Mouse (Mus musculus) neural tube, embryonic 14.5 days (tissue): Measurements from ENCODE around the gene Cd24a. TPM values are rescaled to one million over a fixed set of nuclear protein-coding genes. Genes with fewer than 3 reads are reported as not detected.

Source experiments
- ATAC-seq: fragments of 200-750 bp; cut with Nextera tagmentation; 2 replicates; pipeline ENCODE4 v1.8.0; 2017; ENCODE audit warnings: low read depth, mild to moderate bottlenecking, moderate TSS enrichment, moderate library complexity
- H3K27ac ChIP-seq: fragments of 300-500 bp; sonication (generic); 2 replicates; pipeline ENCODE4 v1.5.1; 2014; ENCODE audit warnings: low read depth, mild to moderate bottlenecking, control low read depth, low read length, moderate library complexity, mixed read lengths
- H3K27me3 ChIP-seq: fragments of 300-500 bp; sonication (generic); 2 replicates; pipeline ENCODE4 v1.6.1; 2014; ENCODE audit warnings: low read length; ENCODE audit not compliant: control insufficient read depth, insufficient read depth
- H3K36me3 ChIP-seq: fragments of 300-500 bp; sonication (generic); 2 replicates; pipeline ENCODE4 v1.6.1; 2014; ENCODE audit warnings: low read length, mixed read lengths; ENCODE audit not compliant: control insufficient read depth, insufficient read depth
- H3K4me1 ChIP-seq: fragments of 300-500 bp; sonication (generic); 2 replicates; pipeline ENCODE4 v1.6.1; 2014; ENCODE audit warnings: low read length; ENCODE audit not compliant: control insufficient read depth, insufficient read depth
- H3K4me2 ChIP-seq: fragments of 300-500 bp; sonication (generic); 2 replicates; pipeline ENCODE4 v1.6.1; 2014; ENCODE audit warnings: mild to moderate bottlenecking, low read depth, low read length, control low read depth
- H3K4me3 ChIP-seq: fragments of 300-500 bp; sonication (generic); 2 replicates; pipeline ENCODE4 v1.5.1; 2014; ENCODE audit warnings: low read depth, low read length, control low read depth, mixed read lengths
- H3K9ac ChIP-seq: fragments of 300-500 bp; sonication (generic); replicated peaks from 2 replicates; pipeline ENCODE4 v1.6.1; 2014; ENCODE audit warnings: low read depth, mild to moderate bottlenecking, control low read depth, low read length, mixed read lengths
- H3K9me3 ChIP-seq: fragments of 300-500 bp; sonication (generic); 2 replicates; pipeline ENCODE4 v1.6.1; 2016; ENCODE audit warnings: low read length; ENCODE audit not compliant: control insufficient read depth
- WGBS: fragments of 180-500 bp; shearing (Covaris S2); extraction: QIAGEN DNeasy Blood & Tissue Kit; methylation state at CpG from one replicate; pipeline ENCODE4 v1.1.7; 2014; 5-methylcytosine and 5-hydroxymethylcytosine counted together
- polyA plus RNA-seq: library from polyadenylated mRNA; unstranded; fragments of >200 nt; fragmentation: Nextera tagmentation; extraction: Ambion mirVana; gene quantifications from 2 replicates; pipeline ENCODE4 v1.2.1, GENCODE M21; 2014

Gene Cd24a
- polyA plus RNA-seq, 1 experiment from 2014 or later, result 1,170 TPM

DNA sequence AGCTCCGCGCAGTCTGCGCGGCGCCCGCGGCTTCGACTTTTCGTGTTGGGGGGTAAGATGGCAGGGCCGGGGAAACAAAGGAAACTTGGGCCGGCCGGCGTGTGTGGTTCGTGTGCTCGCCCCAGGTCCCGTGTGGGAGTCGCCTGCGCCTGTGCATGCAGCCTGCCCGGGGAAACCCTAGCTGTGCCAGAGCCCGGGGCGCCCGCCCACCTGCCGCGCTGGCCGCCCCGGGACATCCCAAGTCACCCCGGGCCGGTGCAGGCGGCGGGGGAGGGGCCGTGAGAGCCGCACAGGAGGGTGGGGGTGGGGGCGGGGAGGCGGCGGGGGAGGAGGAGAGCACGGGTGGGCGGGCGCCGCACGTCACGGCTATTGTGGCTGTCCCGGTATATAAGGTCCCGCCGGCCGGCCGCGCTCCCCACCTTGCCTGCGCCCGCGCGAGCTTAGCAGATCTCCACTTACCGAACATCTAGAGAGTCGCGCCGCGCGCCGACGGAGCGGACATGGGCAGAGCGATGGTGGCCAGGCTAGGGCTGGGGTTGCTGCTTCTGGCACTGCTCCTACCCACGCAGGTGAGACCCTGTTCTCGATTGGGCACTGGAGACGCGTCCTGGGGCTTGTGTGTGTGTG lies 783 bp downstream of the Cd24a start:
- under 1% methylated on average over 48 of the region's 65 CpGs for WGBS
- Histone ChIP-seq H3K36me3 (peaks cover 10% of the 10 kb centered on the region; the same call in 1 of the 2 replicates), H3K9ac (peak overlapping the region; percentile 98), H3K4me3 (peak overlapping the region; percentile 71), H3K27me3 (no peaks in the 10 kb centered on the region), H3K27ac (peak overlapping the region; percentile 99), H3K9me3 (no peaks in the 10 kb centered on the region), H3K4me1 (peaks cover 9% of the 10 kb centered on the region; the same call in 1 of the 2 replicates), H3K4me2 (peak overlapping the region; percentile 84)
- peak; percentile 89 for ATAC-seq

DNA sequence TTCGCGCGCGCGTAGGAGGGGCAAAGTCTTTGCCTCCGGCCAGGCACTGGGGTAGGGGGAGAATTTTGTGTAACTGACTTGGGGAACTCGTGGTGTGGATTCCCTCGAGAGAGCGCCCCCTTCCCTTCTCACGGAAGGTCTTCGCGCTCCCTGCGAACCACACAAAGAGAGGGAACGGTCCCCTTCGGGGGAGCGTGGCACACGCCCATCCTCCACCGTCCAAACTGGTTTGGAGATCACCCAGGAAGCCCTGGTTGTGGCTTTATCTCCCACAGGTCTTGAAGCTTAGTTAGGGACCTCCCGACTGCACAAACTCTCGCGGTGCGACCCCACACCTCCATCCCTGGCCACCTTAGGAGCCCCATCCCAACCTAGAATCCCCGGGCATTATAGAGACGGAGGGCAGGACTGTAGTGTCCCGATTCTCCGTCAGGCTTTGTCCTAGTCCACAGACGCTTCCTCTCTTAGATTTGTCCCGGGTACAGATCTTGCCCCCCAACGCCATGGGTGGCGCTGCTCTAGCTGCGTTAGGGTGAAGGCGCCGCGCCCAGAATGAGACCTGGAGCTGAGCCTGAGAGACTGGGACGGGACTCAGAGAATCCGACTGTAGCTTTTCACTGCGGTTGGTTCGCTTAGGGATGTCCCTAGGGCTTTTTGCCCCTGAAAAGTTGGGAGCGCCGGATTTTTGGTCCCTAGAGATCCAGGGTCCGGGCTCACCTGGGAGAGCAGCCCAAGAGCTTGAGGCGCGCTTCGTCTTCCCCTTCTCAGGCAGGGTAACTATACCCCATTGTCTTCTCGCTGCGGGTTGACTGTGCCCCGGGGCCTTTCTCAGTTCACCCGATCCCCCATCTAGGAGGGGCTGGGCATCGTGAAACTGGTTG lies 1.5 kb downstream of the Cd24a start:
- Histone ChIP-seq H3K9ac (peak overlapping the region; percentile 98), H3K9me3 (no peaks in the 10 kb centered on the region), H3K36me3 (peaks cover 17% of the 10 kb centered on the region; the same call in 1 of the 2 replicates), H3K27ac (peak overlapping the region; percentile 99), H3K4me2 (peak overlapping the region; percentile 84), H3K27me3 (no peaks in the 10 kb centered on the region), H3K4me1 (peaks cover 9% of the 10 kb centered on the region; the same call in 1 of the 2 replicates), H3K4me3 (peak overlapping the region; percentile 71)
- under 1% methylated on average over 46 of the region's 49 CpGs for WGBS
- peak; percentile 50 for ATAC-seq

DNA sequence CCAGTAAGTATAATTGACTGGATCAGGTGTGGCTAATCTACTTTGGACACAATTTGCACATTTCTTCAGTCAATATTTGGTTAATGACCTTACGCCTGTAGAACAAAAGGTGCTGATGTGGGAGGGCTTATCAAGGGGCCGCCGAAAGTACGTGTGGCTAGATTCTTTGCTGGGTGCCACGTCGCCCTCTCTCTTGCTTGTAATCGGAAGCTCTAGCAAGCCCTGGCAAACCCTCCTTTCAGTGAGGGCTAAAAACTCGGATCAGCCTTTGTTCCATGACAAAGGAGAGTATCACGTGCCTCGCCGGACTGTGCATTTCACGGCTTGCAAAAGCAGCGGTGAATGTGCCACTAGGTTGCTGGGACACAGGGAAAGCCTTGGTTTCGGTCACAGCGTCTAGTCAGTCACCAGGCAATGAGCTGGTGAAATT lies 2.6 kb downstream of the Cd24a start:
- WGBS, result under 1% methylated on average over 15 of the region's 15 CpGs
- peak; percentile 32 for ATAC-seq

DNA sequence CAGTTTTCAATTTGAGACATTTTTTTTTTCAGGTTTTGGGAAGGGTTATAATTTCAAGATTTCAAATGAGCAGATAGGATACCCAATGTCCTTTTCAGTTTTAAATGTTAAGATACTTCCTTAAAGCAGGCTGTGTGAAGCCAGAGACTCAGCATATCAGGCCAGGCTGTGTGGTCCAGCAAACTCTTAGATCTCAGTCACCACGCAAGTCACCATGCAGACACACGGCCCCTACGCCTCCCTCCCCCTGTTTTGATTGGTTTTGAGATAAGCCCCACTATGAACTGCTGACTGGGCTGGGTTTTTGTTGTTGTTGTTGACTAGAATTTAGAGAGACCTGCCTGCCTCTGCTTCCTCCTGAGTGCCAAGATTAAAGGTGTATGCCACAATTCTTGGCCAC lies 3.2 kb downstream of the Cd24a start:
- Histone ChIP-seq H3K9ac (peak overlapping the region; percentile 98), H3K27me3 (no peaks in the 10 kb centered on the region), H3K4me2 (peak overlapping the region; percentile 84), H3K9me3 (no peaks in the 10 kb centered on the region), H3K4me3 (peak overlapping the region; percentile 71), H3K4me1 (peaks cover 9% of the 10 kb centered on the region; the same call in 1 of the 2 replicates), H3K27ac (peak overlapping the region; percentile 99), H3K36me3 (peaks cover 17% of the 10 kb centered on the region; the same call in 1 of the 2 replicates)
- WGBS, result 34% methylated on average over 3 of the region's 3 CpGs
- no peak for ATAC-seq

More for the DNA sequence above, 2.6 kb downstream of the Cd24a start:
- peak overlapping the region; percentile 98 for H3K9ac ChIP-seq
- H3K9me3 ChIP-seq, result no peaks in the 10 kb centered on the region
- no peaks in the 10 kb centered on the region for H3K27me3 ChIP-seq
- H3K27ac ChIP-seq, result peak overlapping the region; percentile 99
- peaks cover 9% of the 10 kb centered on the region; the same call in 1 of the 2 replicates for H3K4me1 ChIP-seq
- H3K4me3 ChIP-seq, result peak overlapping the region; percentile 71
- H3K36me3 ChIP-seq, result peaks cover 17% of the 10 kb centered on the region; the same call in 1 of the 2 replicates
- H3K4me2 ChIP-seq, result peak overlapping the region; percentile 84

DNA sequence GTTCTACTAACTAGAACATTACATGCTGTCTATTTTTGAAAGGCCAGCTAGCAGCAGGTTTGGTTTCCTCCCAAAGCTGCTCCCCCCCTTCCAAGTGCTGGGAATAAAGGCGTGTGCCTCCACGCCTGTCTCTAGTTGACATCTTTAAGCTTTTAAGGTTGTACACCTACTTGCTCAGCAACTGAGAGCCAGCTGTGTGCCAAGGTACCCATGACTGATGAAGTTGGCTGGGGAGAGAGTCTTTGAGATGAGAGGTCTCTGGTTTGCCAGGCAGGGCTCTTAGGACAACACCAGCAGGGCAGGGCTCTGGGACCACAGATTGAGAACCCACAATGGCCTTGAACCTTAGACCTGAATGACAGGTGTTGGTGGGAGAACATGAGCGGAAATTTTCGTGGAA lies 6.5 kb downstream of the Cd24a start:
- Histone ChIP-seq H3K9ac (no peak overlapping the region), H3K9me3 (no peaks in the 10 kb centered on the region), H3K27me3 (no peaks in the 10 kb centered on the region), H3K36me3 (peaks cover 17% of the 10 kb centered on the region; the same call in 1 of the 2 replicates), H3K4me2 (no peak overlapping the region), H3K27ac (no peak overlapping the region), H3K4me3 (no peak overlapping the region), H3K4me1 (peaks cover 3% of the 10 kb centered on the region; the same call in 1 of the 2 replicates)
- 88% methylated on average over 4 of the region's 4 CpGs for WGBS
- ATAC-seq, result no peak

DNA sequence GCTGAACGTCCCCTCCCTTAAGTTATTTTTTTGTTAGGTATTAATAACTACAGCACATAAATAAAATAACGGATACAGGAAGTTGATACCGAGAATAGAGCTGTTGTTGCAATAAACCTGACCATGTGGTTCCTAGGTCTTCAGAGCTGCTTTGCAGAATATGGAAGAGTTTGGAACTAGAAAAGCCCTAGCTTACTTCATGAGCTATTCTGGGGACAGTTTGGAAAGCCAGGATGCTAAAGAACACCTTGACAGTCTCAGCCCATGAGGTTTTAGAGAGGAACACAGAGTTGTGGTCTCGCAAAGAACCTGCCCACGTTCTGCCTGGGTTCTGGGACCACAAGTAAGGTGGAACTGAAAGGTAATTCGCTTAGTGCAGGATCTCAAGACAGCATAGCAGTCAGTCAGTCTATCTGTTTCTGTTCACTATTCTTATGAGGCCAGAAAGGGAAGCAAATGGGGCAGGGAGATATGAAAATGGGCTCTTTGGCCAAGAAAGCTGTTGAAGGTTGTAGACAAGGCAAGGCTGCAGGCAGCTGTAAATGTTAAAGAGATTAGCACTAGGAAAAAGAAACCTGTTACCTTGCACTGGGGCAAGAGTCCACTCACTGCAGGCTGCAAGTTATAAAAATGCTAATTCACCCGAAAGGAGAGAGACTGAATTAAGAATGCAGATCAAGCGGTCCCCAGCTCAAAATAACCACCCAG lies 10.5 kb downstream of the Cd24a start:
- H3K27me3 ChIP-seq, result no peaks in the 10 kb centered on the region
- peaks cover 10% of the 10 kb centered on the region; the same call in 1 of the 2 replicates for H3K36me3 ChIP-seq
- 69% methylated on average over 8 of the region's 8 CpGs for WGBS
- H3K9ac ChIP-seq, result no peak overlapping the region
- H3K4me3 ChIP-seq, result no peak overlapping the region
- H3K4me2 ChIP-seq, result no peak overlapping the region
- H3K4me1 ChIP-seq, result no peaks in the 10 kb centered on the region
- no peak for ATAC-seq
- no peak overlapping the region for H3K27ac ChIP-seq
- H3K9me3 ChIP-seq, result no peaks in the 10 kb centered on the region

DNA sequence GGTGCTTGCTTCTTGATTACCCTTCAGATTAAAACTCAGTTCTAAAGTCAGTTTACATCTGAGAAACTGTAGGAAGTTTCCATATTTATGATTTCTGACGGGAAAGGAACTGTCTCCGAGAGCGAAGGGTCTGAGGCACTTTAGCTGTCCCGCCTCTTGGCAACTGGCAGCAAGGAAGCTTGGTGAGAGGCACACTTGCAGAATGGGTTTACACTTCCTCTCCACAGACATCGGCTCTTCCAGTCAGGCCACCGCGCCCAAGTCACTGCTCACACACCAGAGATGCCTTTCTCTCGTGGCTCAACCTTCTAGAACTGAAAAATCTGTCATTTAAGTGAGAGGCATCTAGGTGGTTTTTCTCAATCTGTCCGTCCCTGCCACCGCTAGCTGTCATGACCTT lies 13.4 kb downstream of the Cd24a start:
- H3K4me2 ChIP-seq, result no peak overlapping the region
- no peaks in the 10 kb centered on the region for H3K9me3 ChIP-seq
- no peak overlapping the region for H3K9ac ChIP-seq
- no peak for ATAC-seq
- 87% methylated on average over 10 of the region's 10 CpGs for WGBS
- H3K27me3 ChIP-seq, result no peaks in the 10 kb centered on the region
- H3K27ac ChIP-seq, result no peak overlapping the region
- H3K4me3 ChIP-seq, result no peak overlapping the region
- H3K4me1 ChIP-seq, result no peaks in the 10 kb centered on the region
- H3K36me3 ChIP-seq, result no peaks in the 10 kb centered on the region

DNA sequence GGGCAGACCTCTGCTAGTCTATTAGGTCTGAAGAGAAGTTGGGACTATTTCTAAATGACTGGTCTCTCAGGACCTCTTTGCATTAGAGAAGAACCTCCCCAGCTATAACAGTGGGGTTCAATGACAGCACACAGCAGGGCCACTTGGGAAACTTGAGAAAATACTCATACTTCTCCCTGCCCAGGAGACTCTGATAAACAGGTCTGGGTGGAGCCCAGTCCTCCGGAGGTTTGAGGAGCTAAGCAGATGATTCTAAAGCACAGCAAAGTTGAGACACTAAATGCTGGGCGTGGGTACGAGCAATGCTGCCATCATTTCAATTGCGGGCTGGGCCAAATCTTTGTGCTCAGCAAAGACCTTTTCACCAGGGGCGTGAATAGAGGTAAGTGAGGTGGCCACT lies 15.1 kb downstream of the Cd24a start:
- 81% methylated on average over 5 of the region's 5 CpGs for WGBS
- Histone ChIP-seq H3K9me3 (no peaks in the 10 kb centered on the region), H3K36me3 (no peaks in the 10 kb centered on the region), H3K4me1 (no peaks in the 10 kb centered on the region), H3K4me2 (no peak overlapping the region), H3K9ac (no peak overlapping the region), H3K27ac (no peak overlapping the region), H3K27me3 (no peaks in the 10 kb centered on the region), H3K4me3 (no peak overlapping the region)
- no peak for ATAC-seq
